Mouse (Mus musculus) heart, postnatal 10 days (tissue): ENCODE data around the gene Gm3250. TPM values are rescaled to one million over a fixed set of nuclear protein-coding genes. Genes with fewer than 3 reads are reported as not detected.
"Not testable (repeated sequence)": the region's sequence is repeated elsewhere in the genome, so short reads cannot be mapped to it uniquely, and the experiment has no call there.

Source experiments
- DNase-seq, 2 experiments: peaks; one replicate each; pipeline ENCODE4 v3.0.0; 2021
- intact Hi-C: fragments of 180-260 bp; cut with DNase I; formaldehyde crosslinking; loops from one replicate; pipeline ENCODE4 v1.15.1; 2025
- total RNA-seq, 2 experiments: library from RNA; stranded (reverse); gene quantifications; 2 replicates each; pipeline ENCODE4 v1.2.3; 2021

Gm3250 gene
- total RNA-seq, 2 experiments from 2014 or later = not detected

DNA sequence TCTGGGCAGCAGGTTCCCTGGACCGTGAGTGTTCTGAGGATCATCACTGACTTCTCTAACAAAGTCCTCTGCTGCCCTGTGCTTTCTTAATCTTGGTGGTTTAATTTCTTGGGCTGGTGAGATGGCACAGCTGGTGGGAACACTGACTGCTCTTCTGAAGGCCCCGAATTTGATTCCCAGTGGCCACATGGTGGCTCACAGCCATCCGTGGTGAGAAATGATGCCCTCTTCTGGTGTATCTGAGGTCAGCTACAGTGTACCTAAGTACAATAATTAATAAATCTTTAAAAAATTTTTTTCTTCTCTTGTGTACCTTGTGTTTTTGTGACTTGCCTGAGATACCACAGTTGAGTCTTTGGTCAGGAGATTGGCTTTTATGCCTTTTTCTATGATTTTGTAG lies 30.0 kb downstream of the Gm3250 start:
- intact Hi-C loops, DNase-seq: not testable (repeated sequence)

DNA sequence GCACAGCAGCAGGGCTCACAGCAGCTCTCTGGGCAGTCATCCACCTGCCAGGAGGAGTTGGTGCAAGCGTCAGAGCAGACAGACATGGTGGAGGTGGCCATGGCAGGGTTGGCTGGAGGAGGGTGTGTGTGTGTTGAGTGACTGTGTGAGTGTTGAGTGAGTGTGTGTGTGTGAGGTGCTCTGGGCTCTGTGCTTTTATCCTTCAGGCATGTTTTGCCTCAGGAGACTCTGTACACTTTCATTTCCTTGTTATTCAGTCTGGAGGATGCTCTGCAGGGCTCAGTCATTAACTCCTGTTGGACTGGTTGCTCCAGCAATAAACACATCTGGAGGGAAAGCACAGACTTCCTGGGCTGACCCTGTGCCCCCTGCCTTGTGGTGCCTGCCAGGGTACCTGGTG lies 31.1 kb downstream of the Gm3250 start, which contains the start of gene Gm9736:
Gm9736 (minus strand) TSS at position 101 of the 400 bp plus-strand sequence.
- intact Hi-C loops, DNase-seq: not testable (repeated sequence)

DNA sequence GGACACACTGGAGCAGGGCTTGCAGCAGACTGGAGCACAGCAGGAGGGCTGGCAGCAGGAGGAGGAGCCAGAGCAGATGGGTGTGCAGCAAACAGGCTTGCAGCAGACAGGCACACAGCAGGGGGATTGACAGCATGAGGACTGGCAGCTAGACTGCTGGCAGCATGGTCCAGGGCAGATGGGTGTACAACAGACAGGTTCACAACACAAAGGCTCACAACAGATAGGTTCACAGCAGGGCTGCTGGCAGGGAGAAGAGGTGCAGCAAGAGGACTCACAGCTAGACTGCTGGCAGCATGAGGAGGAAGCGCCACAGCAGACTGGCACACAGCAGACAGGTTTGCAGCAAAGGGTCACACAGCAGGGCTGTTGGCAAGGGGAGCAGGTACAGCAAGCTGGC lies 31.7 kb downstream of the Gm3250 start:
- intact Hi-C loops, DNase-seq: not testable (repeated sequence)

DNA sequence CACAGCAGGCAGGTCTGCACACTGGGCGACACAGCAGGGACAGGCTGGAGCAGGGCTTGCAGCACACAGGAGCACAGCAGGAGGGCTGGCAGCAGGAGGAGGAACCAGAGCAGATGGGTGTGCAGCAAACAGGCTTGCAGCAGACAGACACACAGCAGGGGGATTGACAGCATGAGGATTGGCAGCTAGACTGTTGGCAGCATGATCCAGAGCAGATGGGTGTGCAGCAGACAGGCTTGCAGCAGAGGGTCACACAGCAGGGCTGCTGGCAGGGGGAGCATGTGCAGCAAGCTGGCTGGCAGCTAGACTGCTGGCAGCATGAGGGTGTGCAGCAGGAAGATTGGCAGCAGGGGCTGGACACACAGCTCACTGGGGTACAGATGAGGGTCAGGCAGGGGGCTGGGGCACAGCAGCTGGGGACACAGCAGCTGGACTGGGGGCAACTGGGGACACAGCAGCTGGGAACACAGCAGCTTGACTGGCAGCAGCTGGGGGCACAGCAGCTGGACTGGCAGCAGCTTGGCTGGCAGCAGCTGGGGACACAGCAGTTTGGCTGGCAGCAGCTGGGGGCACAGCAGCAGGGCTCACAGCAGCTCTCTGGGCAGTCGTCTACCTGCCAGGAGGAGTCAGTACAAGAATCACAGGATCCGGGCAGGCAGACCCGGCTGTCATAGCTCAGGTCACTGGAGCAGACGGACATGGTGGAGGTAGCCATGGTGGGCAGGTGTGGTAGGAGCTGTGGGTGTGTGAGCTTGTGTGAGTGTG lies 40.2 kb downstream of the Gm3250 start, which contains the start of gene Gm18596:
Gm18596 (minus strand) TSS at position 715 of the 765 bp plus-strand sequence.
- intact Hi-C loops, DNase-seq: not testable (repeated sequence)

DNA sequence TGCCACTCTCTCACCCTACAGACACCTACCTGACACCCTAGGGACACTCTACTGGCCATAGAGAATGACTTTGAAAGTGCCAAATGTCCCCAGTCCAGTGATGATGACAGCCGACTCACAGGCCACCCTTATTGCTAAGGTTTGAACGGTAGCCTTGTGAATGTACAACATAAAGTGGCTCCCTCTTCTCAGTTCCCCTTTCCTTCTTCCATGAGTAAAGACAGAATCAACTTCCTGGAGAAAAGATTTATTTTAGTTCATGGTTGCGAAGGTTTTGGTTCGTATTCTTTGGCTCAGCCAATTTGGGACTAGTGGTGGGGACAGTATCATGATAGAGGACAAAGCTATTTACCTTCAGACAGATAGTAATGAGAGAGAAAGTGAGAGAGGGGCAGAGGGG lies 43.4 kb downstream of the Gm3250 start:
- DNase-seq = no peak
- intact Hi-C loops = no loop called here

DNA sequence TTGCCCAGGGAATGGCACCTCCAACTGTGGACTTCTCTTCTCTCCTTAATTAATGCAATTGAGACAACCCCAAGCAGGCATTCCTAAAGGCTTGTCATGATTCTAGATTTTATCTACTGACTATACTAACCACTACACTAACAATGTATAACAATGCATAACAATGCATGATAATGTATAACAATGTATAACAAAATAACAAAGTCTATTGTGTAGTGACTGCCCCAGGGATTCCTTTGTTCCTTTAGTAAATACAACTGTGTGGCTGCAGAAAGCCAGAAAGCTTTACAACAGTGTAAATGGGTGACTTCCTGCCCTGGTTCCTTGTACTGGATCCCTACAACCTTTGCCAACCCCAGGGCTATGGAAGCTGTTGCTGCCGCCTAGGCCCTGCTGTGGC lies 46.4 kb downstream of the Gm3250 start:
- no peak for DNase-seq
- intact Hi-C loops = no loop called here

Other genes starting within 250 kb of the Gm3250 start
- 100 to 1,000 TPM; 134 to 148 TPM for gene Pttg1ip, start 200.8 kb downstream of the Gm3250 start, total RNA-seq
- gene Sumo3, start 176.4 kb downstream of the Gm3250 start, total RNA-seq = 10 to 100 TPM; 68.3 to 79.2 TPM
- 10 to 100 TPM; 12.2 to 13.5 TPM for gene Gm49325, start 176.3 kb downstream of the Gm3250 start, total RNA-seq
- 10 to 100 TPM; 57.7 to 68.8 TPM for gene Ube2g2, start 160.3 kb downstream of the Gm3250 start, total RNA-seq
- gene Tspear, start 96.0 kb downstream of the Gm3250 start, total RNA-seq = not detected
- gene Gm19402, start 91.8 kb downstream of the Gm3250 start, total RNA-seq = not detected
- gene Gm9508, start 85.3 kb downstream of the Gm3250 start, total RNA-seq = not detected
- gene Gm10272, start 75.9 kb downstream of the Gm3250 start, total RNA-seq = not detected
- not detected for gene Gm10024, start 71.1 kb downstream of the Gm3250 start, total RNA-seq
- not detected for gene Gm10142, start 66.7 kb downstream of the Gm3250 start, total RNA-seq
- not detected for gene Krtap12-1, start 61.9 kb downstream of the Gm3250 start, total RNA-seq
- not detected for gene Gm10100, start 56.1 kb downstream of the Gm3250 start, total RNA-seq
- gene Gm18596, start 39.9 kb downstream of the Gm3250 start, total RNA-seq = not detected
- gene Gm9736, start 31.2 kb downstream of the Gm3250 start, total RNA-seq = not detected
- gene Gm3233, start 22.9 kb downstream of the Gm3250 start, total RNA-seq = not detected
- not detected for gene Gm3238, start 11.2 kb downstream of the Gm3250 start, total RNA-seq
- not detected for gene Gm7138, start 5.6 kb downstream of the Gm3250 start, total RNA-seq
- gene Gm7137, start 5.7 kb upstream of the Gm3250 start, total RNA-seq = not detected
- gene Gm9639, start 12.5 kb upstream of the Gm3250 start, total RNA-seq = not detected
- not detected for gene Gm19668, start 16.6 kb upstream of the Gm3250 start, total RNA-seq
- gene Gm9507, start 29.3 kb upstream of the Gm3250 start, total RNA-seq = not detected
- gene Gm2696, start 32.1 kb upstream of the Gm3250 start, total RNA-seq = not detected
- not detected for gene Krtap10-4, start 44.6 kb upstream of the Gm3250 start, total RNA-seq
- gene Krtap10-10, start 53.4 kb upstream of the Gm3250 start, total RNA-seq = not detected
- not detected for gene Gm36176, start 64.3 kb upstream of the Gm3250 start, total RNA-seq
- gene Gm10318, start 70.3 kb upstream of the Gm3250 start, total RNA-seq = not detected
- gene Gm3285, start 79.4 kb upstream of the Gm3250 start, total RNA-seq = not detected
- 1 to 10 TPM; 1.3 to 1.9 TPM for gene Lrrc3, start 120.0 kb upstream of the Gm3250 start, total RNA-seq
- gene Trpm2, start 188.0 kb upstream of the Gm3250 start, total RNA-seq = under 1 TPM; 0.14 to 0.40 TPM
- 1 to 10 TPM; 7.9 to 9.3 TPM for gene 1810043G02Rik, start 196.0 kb upstream of the Gm3250 start, total RNA-seq
- 100 to 1,000 TPM; 108 to 119 TPM for gene Pfkl, start 227.5 kb upstream of the Gm3250 start, total RNA-seq